ENCODE assay signal across 8 mouse cellular contexts in the genomic region with DNA sequence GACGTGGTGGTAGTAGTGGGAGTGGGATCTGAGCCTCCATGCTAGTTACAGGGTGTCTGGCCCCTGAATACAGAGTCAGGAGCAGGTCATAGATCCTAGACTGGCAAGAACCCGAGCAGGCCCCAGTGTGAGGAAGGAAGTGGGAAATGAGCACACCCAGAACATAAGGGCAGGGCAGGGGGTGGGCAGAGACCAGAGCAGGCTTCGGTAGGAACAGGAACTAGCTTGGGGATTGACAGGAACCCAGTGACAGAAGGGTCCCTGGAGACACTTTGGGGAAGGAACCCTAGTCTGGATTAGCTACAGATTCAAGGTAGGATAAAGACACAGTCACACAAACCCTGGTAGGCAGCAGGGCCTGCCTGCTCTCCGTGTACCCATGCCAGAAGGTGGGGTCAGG. TPM values are rescaled to one million over a fixed set of nuclear protein-coding genes. Genes with fewer than 3 reads are reported as not detected.
DNase-seq lines count a peak whose midpoint lies in the region; ATAC-seq lines count a peak whose summit lies in the region.

No protein-coding gene starts in this region.

- H3K27ac ChIP-seq in forebrain, embryonic 16.5 days (ENCODE audit: low read length): peak overlapping the region; percentile 95
- no peak overlapping the region for H3K27ac ChIP-seq in intestine, embryonic 15.5 days
- H3K27ac ChIP-seq in liver, embryonic 16.5 days (ENCODE audit: low read length): peak overlapping the region; percentile 45
- peak overlapping the region; percentile 93 for H3K27ac ChIP-seq in neural tube, embryonic 13.5 days (replicated peaks)

- no peaks in the 10 kb centered on the region for H3K27me3 ChIP-seq in forebrain, embryonic 16.5 days (replicated peaks; ENCODE audit: control insufficient read depth, insufficient read depth, low read length)
- no peaks in the 10 kb centered on the region for H3K27me3 ChIP-seq in intestine, embryonic 15.5 days (replicated peaks)
- H3K27me3 ChIP-seq in liver, embryonic 16.5 days (ENCODE audit: control insufficient read depth, insufficient read depth, low read depth, low read length): no peaks in the 10 kb centered on the region
- H3K27me3 ChIP-seq in neural tube, embryonic 13.5 days: no peaks in the 10 kb centered on the region

- H3K9me3 ChIP-seq in forebrain, embryonic 16.5 days (ENCODE audit: control insufficient read depth, low read length): no peaks in the 10 kb centered on the region
- H3K9me3 ChIP-seq in intestine, embryonic 15.5 days: no peaks in the 10 kb centered on the region
- no peaks in the 10 kb centered on the region for H3K9me3 ChIP-seq in liver, embryonic 16.5 days (replicated peaks; ENCODE audit: control insufficient read depth, low read length)
- no peaks in the 10 kb centered on the region for H3K9me3 ChIP-seq in neural tube, embryonic 13.5 days

- peak; percentile 31 for DNase-seq in urinary bladder, postnatal 14 days (ENCODE audit: low spot score)
- no peak for DNase-seq in urinary bladder, postnatal 4 days (ENCODE audit: low spot score in 2 of 2)
- no peak for DNase-seq in layer of hippocampus, adult 11-12 months (ENCODE audit: low spot score)
- no peak for DNase-seq in spleen, adult 12 weeks (ENCODE audit: low spot score)

- WGBS in forebrain, embryonic 16.5 days: 3% methylated on average over 4 of the region's 4 CpGs
- WGBS in intestine, embryonic 15.5 days: 26% methylated on average over 4 of the region's 4 CpGs
- WGBS in liver, embryonic 16.5 days (ENCODE audit: insufficient replicate concordance): 14% methylated on average over 4 of the region's 4 CpGs
- WGBS in neural tube, embryonic 13.5 days: 10% methylated on average over 4 of the region's 4 CpGs

- no peak for ATAC-seq in forebrain, embryonic 16.5 days
- no peak for ATAC-seq in intestine, embryonic 15.5 days
- ATAC-seq in liver, embryonic 16.5 days (ENCODE audit: low read depth): no peak
- no peak for ATAC-seq in neural tube, embryonic 13.5 days (ENCODE audit: low read depth)

- H3K4me1 ChIP-seq in forebrain, embryonic 16.5 days (replicated peaks; ENCODE audit: control insufficient read depth, insufficient read depth, low read length): peaks cover 36% of the 10 kb centered on the region
- peaks cover 13% of the 10 kb centered on the region for H3K4me1 ChIP-seq in intestine, embryonic 15.5 days (replicated peaks)
- peaks cover 27% of the 10 kb centered on the region for H3K4me1 ChIP-seq in liver, embryonic 16.5 days (ENCODE audit: control insufficient read depth, low read depth, low read length)
- peaks cover 41% of the 10 kb centered on the region for H3K4me1 ChIP-seq in neural tube, embryonic 13.5 days (replicated peaks)

- peak overlapping the region; percentile 74 for H3K4me3 ChIP-seq in forebrain, embryonic 16.5 days (replicated peaks; ENCODE audit: low read length)
- H3K4me3 ChIP-seq in intestine, embryonic 15.5 days (replicated peaks): peak overlapping the region; percentile 52; the same call in 1 of the 2 replicates
- peak overlapping the region; percentile 68 for H3K4me3 ChIP-seq in liver, embryonic 16.5 days (ENCODE audit: low read depth, low read length)
- peak overlapping the region; percentile 55 for H3K4me3 ChIP-seq in neural tube, embryonic 13.5 days

- H3K4me2 ChIP-seq in forebrain, embryonic 16.5 days (ENCODE audit: low read length): peak overlapping the region; percentile 86
- peak overlapping the region; percentile 76 for H3K4me2 ChIP-seq in intestine, embryonic 15.5 days (replicated peaks)
- H3K4me2 ChIP-seq in liver, embryonic 16.5 days (ENCODE audit: low read depth, low read length): peak overlapping the region; percentile 87; the same call in 1 of the 2 replicates
- peak overlapping the region; percentile 72 for H3K4me2 ChIP-seq in neural tube, embryonic 13.5 days

- H3K36me3 ChIP-seq in forebrain, embryonic 16.5 days (ENCODE audit: control insufficient read depth, insufficient read depth): no peaks in the 10 kb centered on the region
- H3K36me3 ChIP-seq in intestine, embryonic 15.5 days: no peaks in the 10 kb centered on the region
- H3K36me3 ChIP-seq in liver, embryonic 16.5 days (ENCODE audit: control insufficient read depth, insufficient read depth): no peaks in the 10 kb centered on the region
- H3K36me3 ChIP-seq in neural tube, embryonic 13.5 days: no peaks in the 10 kb centered on the region

- peak overlapping the region; percentile 72 for H3K9ac ChIP-seq in forebrain, embryonic 16.5 days (replicated peaks; ENCODE audit: low read depth, low read length)
- 0 out of 2 replicates have a peak overlapping the region, but pooled peaks have one; percentile 47 for H3K9ac ChIP-seq in intestine, embryonic 15.5 days
- no peak overlapping the region for H3K9ac ChIP-seq in liver, embryonic 16.5 days (ENCODE audit: low read depth, low read length)
- peak overlapping the region; percentile 75 for H3K9ac ChIP-seq in neural tube, embryonic 13.5 days

RNA-seq across cellular contexts. Expression of gene Fam214b, which starts 1.3 kb away (rescaled TPM):
- 39.2 and 48.2 TPM in 2 replicates for polyA plus RNA-seq in forebrain, embryonic 16.5 days (2015; fragmentation: Nextera tagmentation; extraction: Ambion mirVana)
- polyA plus RNA-seq in intestine, embryonic 15.5 days (2015; fragmentation: Nextera tagmentation; extraction: Ambion mirVana): 7.8 and 7.9 TPM in 2 replicates
- 33.4 and 41.3 TPM in 2 replicates for polyA plus RNA-seq in liver, embryonic 16.5 days (2015; fragmentation: Nextera tagmentation; extraction: Ambion mirVana)
- polyA plus RNA-seq in neural tube, embryonic 13.5 days (2015; fragmentation: Nextera tagmentation; extraction: Ambion mirVana): 28.4 and 29.9 TPM in 2 replicates

RNA-seq across cellular contexts. Expression of gene Stoml2, which starts 13.2 kb away (rescaled TPM):
- 237 and 238 TPM in 2 replicates for polyA plus RNA-seq in forebrain, embryonic 16.5 days (2015; fragmentation: Nextera tagmentation; extraction: Ambion mirVana)
- 318 and 334 TPM in 2 replicates for polyA plus RNA-seq in intestine, embryonic 15.5 days (2015; fragmentation: Nextera tagmentation; extraction: Ambion mirVana)
- polyA plus RNA-seq in liver, embryonic 16.5 days (2015; fragmentation: Nextera tagmentation; extraction: Ambion mirVana): 176 and 193 TPM in 2 replicates
- polyA plus RNA-seq in neural tube, embryonic 13.5 days (2015; fragmentation: Nextera tagmentation; extraction: Ambion mirVana): 224 and 235 TPM in 2 replicates

RNA-seq across cellular contexts. Expression of gene Unc13b, which starts 14.1 kb away (rescaled TPM):
- 15.5 and 21.6 TPM in 2 replicates for polyA plus RNA-seq in forebrain, embryonic 16.5 days (2015; fragmentation: Nextera tagmentation; extraction: Ambion mirVana)
- 6.0 and 6.1 TPM in 2 replicates for polyA plus RNA-seq in intestine, embryonic 15.5 days (2015; fragmentation: Nextera tagmentation; extraction: Ambion mirVana)
- 0.51 and 0.57 TPM in 2 replicates for polyA plus RNA-seq in liver, embryonic 16.5 days (2015; fragmentation: Nextera tagmentation; extraction: Ambion mirVana)
- 15.1 and 16.5 TPM in 2 replicates for polyA plus RNA-seq in neural tube, embryonic 13.5 days (2015; fragmentation: Nextera tagmentation; extraction: Ambion mirVana)

RNA-seq across cellular contexts. Expression of gene Pigo, which starts 19.1 kb away (rescaled TPM):
- 20.9 and 24.5 TPM in 2 replicates for polyA plus RNA-seq in forebrain, embryonic 16.5 days (2015; fragmentation: Nextera tagmentation; extraction: Ambion mirVana)
- polyA plus RNA-seq in intestine, embryonic 15.5 days (2015; fragmentation: Nextera tagmentation; extraction: Ambion mirVana): 22.9 and 28.2 TPM in 2 replicates
- 12.4 and 14.7 TPM in 2 replicates for polyA plus RNA-seq in liver, embryonic 16.5 days (2015; fragmentation: Nextera tagmentation; extraction: Ambion mirVana)
- polyA plus RNA-seq in neural tube, embryonic 13.5 days (2015; fragmentation: Nextera tagmentation; extraction: Ambion mirVana): 22.4 and 23.3 TPM in 2 replicates

RNA-seq across cellular contexts. Expression of gene Fancg, which starts 34.4 kb away (rescaled TPM):
- polyA plus RNA-seq in forebrain, embryonic 16.5 days (2015; fragmentation: Nextera tagmentation; extraction: Ambion mirVana): 32.8 and 33.2 TPM in 2 replicates
- 15.0 and 15.2 TPM in 2 replicates for polyA plus RNA-seq in intestine, embryonic 15.5 days (2015; fragmentation: Nextera tagmentation; extraction: Ambion mirVana)
- 7.8 and 9.4 TPM in 2 replicates for polyA plus RNA-seq in liver, embryonic 16.5 days (2015; fragmentation: Nextera tagmentation; extraction: Ambion mirVana)
- polyA plus RNA-seq in neural tube, embryonic 13.5 days (2015; fragmentation: Nextera tagmentation; extraction: Ambion mirVana): 19.9 and 20.4 TPM in 2 replicates
